Mouse (Mus musculus) brain, embryonic 14.5 days (tissue): ENCODE measurements at regions not wholly inside any gene's neighbourhood (a gene's known extent, or its start where the extent isn't known, plus 50 kb on each side); places are given as distances from the start of the nearest gene placed in this dataset.

ENCODE experiments used
- CTCF ChIP-seq: fragments of 200-500 bp; IDR thresholded peaks from 2 replicates; pipeline ENCODE4 v1.5.1; 2012; ENCODE audit warnings: inconsistent platforms, mild to moderate bottlenecking, moderate library complexity, borderline replicate concordance; ENCODE audit not compliant: insufficient read depth, insufficient read length; ENCODE audit errors: extremely low read depth
- POLR2A ChIP-seq: fragments of 200-500 bp; IDR thresholded peaks from 2 replicates; pipeline ENCODE4 v1.6.1; 2012; ENCODE audit warnings: mild to moderate bottlenecking, inconsistent platforms, borderline replicate concordance; ENCODE audit not compliant: poor library complexity, insufficient read depth, insufficient read length, severe bottlenecking; ENCODE audit errors: extremely low read depth

DNA sequence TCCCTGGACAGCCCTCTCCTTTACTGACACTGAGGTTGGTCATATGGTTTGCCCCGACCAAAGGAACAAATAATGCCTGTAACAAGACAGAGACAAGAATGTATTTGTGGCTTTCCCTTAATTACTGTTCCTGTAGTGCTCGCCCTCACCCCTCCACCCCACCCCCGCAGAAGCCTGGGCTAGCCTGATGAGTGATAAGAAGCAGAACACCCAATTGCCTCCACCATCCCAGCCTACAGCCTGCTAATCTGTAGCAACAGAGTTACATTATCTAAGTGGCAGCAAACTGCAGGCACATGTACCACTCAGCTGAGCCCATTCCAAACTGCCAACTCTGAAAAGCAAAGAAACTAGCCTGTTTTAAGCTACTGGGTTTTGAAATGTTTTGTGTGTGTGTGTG, 124.7 kb upstream of the Nhs start:
- TF ChIP-seq POLR2A (no peak), CTCF (no peak)
